Mouse (Mus musculus): ENCODE measurements around the gene Pkd2.
"Not testable (repeated sequence)": the region's sequence is repeated elsewhere in the genome, so short reads cannot be mapped to it uniquely, and the experiment has no call there.

Pkd2 gene

DNA sequence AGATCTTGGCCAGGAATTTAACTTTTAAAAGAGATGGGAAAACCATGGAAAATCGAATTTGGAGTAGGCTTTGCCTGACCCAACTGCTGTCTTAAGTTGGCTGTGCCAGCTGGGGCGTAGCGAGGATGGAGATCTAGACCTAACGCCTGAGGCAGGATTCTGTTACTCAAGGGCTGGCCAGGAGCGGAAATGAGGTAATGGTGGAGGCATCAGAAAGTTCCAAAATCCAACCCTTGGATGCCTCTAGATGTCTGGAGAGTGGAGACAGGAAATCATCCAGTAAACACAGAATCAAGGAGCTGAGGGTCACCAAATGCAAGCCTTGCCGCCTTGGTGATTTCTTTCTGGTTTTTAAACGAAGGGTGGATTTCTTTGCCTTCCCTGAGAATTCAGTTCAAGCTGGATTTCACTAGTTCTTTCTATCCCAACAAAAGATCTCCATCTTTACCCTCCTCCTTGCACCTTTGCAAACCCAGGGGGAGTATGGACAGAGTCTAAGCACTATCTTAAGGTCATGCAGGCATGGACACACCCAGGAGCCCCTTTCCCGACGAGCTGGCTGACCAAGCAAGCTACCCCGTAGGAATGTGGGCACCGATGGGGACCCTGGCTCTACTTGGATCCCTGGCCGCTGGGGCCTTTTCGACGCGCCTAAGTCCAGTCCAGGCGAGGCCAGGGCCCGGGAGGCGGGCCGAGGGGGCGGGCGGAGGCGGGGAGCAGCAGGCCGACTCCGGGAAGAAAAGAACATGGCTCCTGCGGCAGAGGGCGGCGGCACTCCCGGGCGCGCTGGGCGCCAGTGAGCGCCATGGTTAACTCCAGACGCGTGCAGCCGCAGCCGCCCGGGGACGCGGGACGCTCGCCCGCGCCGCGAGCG lies at the start of gene Pkd2:
Gene Pkd2, plus strand, starts transcription at position 619 of the 874 bp plus-strand sequence.
- no peak for DNase-seq (ENCODE audit: extremely low read depth, low read depth, low spot score)

DNA sequence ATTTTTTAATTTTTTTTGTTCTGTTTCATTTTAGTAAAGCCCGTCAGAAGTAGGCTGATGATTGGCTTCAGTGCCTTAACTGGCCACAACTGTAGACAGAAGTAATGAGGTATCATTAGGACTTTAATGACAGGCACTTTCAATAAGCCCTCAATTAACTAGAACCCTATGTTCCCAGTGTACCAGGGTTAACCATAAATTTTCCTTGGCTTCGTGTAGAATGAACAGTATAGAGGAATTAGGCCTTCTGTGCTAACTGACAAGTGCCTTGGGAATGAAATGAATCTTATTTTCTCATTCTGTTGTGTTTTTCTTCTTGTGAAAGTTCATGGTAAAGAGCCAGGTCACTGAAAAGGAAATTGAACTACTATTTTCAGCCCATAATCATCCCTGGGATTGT lies 43.3 kb upstream of the Pkd2 start:
- DNase-seq (ENCODE audit: extremely low read depth, low read depth, low spot score): no peak

DNA sequence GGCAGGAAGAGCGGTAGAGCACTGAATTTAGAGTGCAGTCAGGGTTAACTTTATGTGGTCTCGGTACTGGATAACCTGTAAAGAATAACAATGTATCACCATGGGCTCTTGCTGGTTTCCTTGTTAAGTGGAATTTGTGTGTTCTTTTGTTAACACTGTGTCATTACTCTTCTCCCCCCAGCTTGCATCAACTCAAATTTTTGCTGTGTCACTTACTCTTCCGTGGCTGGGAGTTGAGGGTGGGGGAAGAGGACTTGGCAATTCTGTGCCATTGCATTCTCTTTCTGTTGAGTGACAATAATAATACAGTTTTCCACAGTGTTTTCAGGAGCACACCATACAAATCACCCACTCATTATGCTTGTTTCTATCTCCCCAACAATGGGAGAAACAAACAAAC lies 42.2 kb upstream of the Pkd2 start:
- no peak for DNase-seq (ENCODE audit: extremely low read depth, low read depth, low spot score)

DNA sequence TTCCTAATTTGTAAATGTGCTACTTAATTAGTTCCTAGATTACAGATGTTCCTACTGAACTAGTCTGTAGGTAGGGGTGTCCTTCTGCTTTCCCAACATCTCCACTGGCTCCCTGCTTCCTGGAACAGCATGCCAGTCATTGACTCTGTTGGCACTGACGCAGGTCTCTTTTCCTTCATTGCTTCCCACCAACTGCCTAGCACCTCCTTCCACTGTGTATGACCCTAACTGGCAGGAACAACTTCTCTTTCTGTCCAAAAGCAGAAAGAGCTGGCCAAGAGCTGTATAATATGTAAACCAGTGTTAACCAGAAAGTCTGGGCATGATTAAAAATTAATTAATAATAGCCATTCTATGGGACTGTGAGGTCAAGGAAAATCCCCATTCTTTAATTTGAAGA lies 41.5 kb upstream of the Pkd2 start:
- DNase-seq (ENCODE audit: extremely low read depth, low read depth, low spot score): no peak

DNA sequence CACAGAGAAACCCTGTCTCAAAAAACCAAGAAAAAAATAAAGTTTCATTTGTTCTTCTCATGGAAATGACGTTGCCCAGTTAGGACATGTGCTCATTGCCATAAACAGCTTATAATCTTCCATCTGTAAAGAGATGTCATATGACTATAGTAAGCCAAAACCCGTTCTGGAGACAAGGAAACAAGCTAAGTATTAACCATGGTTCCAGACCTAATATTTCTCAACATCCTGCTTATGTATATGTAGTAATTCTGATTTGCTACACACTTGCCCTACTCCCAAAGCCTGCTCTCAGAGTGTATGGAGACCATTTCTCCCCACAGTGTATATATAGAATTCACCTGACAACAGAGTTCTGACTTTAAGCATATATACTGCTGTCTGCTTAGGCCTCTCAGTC lies 37.2 kb upstream of the Pkd2 start:
- no peak for DNase-seq (ENCODE audit: extremely low read depth, low read depth, low spot score)

DNA sequence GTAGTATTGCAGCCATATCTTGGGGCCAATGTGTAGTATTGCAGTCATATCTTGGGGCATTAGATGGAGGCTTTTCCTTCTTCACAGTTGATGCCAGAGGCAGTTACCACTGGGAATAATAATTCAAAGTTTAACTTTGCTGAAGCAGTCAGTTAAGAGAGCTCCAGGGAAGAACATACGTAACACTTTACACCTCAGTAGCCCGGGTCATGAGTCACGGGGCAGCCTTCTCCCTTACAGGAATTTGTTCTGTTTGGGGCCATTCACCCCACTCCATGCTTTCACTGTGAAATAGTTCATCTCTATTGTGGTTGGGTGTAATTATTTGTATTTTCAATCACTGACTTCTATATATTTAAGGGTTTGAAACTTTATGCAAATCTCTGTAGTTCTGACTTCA lies 35.4 kb upstream of the Pkd2 start:
- DNase-seq (ENCODE audit: extremely low read depth, low read depth, low spot score): no peak

DNA sequence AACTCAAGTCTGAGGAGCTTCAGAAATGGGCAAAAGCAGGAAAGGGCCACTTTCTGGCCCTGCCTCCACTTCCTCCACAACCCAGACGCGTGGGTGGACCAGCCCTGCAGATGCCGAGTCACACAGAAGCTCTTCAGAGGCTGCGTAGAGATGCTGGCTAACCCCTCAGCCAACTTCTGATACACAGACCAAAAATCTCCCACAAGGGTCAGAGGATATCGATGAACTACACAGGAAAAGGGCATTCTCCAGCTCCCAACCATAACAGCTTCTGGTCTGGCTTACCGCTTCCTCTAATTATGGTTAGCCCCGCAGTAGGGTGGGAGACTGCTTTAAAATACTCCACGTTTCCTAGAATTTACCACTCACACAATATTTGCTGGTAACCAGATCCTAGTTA lies 33.3 kb upstream of the Pkd2 start:
- no peak for DNase-seq (ENCODE audit: extremely low read depth, low read depth, low spot score)

DNA sequence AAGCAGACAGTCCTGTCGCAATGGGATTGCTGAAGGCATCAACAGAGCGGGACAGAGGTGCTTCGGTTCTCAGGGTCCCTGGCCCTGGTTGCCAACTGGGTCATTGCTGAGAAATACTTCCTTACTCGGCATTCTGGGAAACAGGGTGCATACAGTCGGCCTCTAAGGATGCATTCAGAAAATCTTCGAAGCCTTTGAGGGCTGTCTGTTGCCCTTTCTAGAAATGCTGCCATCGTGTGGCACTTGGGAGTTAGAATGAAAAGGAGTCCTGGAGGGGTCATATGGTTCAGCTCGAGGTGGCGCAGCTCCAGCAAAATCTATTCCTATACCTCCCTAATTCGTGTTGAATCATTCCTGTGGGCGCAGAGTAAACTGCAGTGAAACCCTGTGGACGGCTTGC lies 26.4 kb upstream of the Pkd2 start:
- no peak for DNase-seq (ENCODE audit: extremely low read depth, low read depth, low spot score)

DNA sequence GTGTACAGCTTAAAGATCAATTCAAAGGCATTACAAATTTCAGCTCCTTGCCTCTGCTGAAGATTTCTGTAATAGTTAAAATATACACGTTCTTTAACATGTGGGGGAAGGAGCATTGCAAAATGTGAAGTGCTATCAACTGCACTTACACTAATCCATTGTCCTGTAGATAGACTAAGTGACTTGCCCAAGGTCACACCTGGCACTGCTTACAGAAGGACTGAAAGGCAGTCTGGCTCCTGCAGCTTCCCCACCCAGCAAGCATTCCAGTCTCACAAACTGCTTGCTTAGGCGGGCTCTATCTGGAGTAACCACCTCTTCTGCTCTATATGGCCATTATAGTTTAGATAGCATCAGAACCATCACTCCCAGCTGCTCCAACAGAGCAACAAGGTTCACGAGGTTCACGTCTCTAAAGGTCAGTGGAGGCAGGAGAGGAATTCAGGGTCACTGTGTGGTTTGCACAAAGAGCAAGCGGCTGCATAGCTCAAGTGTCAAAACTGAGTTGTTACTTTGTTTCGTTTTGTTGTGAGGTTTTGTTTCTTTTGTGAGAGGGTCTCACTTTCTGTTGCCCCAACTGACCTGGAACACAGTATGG lies 25.2 kb upstream of the Pkd2 start:
- no peak for DNase-seq (ENCODE audit: extremely low read depth, low read depth, low spot score)

DNA sequence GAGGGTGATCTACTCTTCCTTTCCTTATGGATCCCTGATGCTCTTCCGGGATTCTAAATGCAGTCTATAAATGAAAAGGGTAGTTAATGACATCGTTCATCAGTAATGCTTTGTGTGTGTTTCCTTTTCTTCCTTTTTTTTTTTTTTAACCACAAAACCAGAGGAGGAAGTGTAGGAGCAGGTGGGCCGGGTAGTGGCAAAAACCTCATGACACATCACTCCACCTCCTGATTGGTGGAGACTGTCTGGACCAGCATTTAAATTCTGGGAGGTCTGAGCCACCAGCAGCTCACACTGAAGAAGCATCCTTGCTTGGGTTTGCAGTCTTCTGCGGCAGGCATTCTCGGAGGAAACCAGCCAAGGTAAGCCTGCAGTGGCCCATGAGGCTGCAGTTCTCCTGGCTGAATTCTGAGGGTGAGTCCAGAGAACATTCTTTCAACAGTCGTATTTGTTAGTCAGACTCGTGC lies 24.4 kb upstream of the Pkd2 start, which contains the start of gene Spp1:
Gene Spp1, plus strand, starts transcription at position 284 of the 467 bp plus-strand sequence.
- no peak for DNase-seq (ENCODE audit: extremely low read depth, low read depth, low spot score)

DNA sequence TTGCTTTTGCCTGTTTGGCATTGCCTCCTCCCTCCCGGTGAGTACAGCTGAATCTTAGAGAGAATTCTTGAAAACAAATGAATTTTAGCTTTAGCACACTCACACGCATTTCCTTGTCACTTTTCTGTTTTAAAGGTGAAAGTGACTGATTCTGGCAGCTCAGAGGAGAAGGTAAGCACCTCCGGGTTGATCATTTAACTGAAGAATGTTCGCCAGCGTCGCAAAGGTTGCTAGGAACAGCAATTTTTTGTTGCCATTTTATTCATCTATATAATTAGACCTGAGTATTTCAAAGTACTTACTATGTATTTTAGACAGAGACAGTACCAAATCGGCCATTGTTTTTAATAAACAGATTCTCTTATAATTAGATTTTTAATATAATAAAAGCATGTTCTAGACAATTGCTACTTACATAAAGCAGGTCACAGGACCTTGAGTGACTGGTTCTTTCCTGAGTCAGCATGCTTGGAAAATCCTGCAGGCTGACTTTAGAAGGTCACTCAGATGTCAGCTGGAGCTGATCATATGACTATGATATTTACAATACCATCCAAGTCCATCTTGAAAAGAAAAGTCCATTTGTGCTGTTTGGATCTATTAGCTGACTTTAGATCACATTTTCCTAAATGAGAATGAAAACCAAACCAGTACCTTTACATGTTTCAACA lies 22.7 kb upstream of the Pkd2 start:
- DNase-seq (ENCODE audit: extremely low read depth, low read depth, low spot score): no peak

DNA sequence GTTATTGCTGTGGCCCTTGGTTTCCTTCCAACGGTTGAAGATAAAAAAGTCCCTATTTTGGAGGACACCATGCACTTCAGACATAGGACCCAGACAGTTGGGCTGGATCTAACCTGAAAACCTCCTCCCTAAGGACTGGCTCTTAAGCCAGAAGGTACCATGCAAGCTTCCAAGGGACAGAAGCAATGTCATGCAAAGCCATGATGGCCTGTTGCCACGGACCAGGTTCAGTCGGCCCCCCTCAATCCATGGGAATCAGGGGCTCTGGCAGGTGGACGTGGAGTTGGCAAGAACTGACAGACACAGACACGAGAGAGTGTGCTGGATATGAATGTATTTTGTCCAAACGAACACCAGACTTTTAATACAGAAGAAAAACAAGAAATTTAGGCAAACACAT lies 16.9 kb upstream of the Pkd2 start:
- no peak for DNase-seq (ENCODE audit: extremely low read depth, low read depth, low spot score)

DNA sequence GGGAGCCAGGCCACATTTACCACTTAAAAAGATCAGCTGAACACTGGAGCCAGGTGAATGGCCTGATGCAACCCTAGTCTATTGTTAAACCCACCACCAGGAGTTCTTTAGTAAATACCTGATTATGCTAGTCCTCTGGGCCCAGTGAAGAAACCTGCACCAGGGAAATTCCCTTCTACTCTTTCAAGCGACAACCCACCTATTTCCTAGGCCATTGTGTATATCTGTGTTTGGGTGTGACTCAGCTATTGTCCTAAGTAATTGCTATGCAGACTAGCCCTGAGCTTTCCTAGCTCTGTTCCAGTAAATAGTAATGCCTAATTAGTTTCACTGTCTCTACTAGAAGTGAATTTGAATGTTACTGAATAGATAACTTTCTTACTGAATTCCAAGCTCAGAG lies 16.4 kb upstream of the Pkd2 start:
- DNase-seq (ENCODE audit: extremely low read depth, low read depth, low spot score): no peak

DNA sequence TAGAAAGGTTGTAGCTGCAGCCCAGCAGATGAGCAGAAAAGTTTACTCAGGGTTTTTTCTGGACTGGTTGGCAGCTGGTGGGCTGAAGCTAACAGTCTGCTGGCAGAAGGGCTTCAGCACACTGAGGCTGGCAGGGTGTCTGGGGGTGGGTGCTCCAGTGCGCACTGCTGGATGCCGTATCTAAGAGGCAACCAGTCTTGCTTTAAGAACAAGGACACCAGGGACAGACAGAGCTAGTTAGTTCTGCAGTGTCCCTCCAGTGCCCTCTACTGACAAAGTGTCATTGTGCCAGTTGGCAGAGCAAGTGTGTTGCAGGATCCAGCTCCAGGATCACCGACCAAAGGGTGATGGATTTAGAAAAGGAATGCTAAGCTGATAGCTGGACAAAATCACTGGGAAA lies 13.1 kb upstream of the Pkd2 start:
- no peak for DNase-seq (ENCODE audit: extremely low read depth, low read depth, low spot score)

DNA sequence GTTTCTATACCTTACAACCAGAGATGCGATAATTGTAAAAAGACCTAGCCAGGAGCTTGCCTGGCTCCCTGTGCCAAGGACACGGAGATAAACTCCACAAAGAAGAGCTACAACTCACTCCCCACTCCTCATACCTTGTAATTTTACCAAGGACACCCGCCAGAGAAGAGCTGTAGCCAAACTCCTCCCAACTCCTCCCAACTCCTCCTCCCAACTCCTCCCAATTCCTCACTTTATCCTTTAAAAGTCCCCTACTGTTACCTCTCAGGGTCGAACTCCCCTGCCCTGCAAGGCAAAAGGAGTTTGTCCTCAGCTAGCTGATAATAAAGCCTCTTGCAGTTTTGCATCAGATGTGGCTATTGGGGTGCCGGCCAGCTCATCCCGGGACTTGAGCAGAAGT lies 10.9 kb upstream of the Pkd2 start:
- not testable (repeated sequence) for DNase-seq (ENCODE audit: extremely low read depth, low read depth, low spot score)

DNA sequence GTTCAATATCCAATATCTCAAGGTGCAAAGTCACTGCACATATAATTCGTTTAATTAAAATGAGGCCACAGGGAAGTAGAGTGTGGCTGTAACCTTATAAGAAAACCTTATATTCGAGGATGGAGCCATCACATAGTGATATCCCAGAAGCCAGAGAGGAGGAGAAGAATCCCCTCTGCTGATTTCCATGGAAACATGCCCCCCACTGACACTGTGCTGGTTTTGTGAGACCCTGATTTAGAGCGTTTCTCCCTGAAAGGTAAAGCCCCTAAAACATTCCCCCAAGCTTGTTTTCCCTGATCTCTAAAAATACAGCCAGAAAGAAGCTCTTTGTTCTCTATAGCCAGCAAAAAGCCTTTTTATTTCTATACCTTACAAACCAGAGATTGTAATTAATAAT lies 9.8 kb upstream of the Pkd2 start:
- no peak for DNase-seq (ENCODE audit: extremely low read depth, low read depth, low spot score)

DNA sequence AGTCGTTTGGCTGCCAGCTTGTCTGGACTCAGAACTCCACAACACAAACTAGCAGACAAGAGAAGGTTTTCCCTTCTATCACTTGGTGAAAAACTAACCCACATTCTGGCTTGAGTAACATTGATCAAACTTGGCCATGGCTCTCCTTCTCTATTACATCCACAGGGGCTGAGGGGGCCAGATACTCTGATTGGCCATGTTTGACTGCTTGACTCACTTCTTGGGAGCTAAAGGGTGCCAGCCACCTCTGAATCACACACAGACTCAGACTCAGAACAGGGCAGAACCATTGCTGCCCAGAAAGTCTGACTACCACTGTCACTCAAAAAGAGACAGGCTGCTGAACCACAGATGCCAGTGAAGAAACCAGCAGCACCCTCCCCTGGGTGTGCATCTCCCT lies 6.2 kb upstream of the Pkd2 start:
- DNase-seq (ENCODE audit: extremely low read depth, low read depth, low spot score): no peak

DNA sequence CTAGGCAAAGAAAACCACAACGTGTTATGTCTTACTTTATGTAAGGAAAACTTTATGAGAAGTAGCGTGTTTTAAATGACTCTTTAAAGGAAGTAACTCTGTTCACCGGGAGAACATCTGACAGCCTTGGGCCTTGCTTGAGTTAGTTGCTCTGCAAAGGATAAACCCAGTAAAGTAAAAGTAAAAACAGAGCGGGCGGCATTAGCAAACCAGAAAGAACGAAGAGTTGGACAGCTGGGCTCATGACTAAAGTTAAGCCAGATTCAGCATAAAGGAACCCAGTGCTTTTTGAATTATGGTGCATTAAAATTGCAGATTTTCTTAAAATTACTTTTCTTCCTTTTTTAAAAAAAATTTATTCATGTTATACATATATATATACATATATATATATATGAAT lies 4.7 kb upstream of the Pkd2 start:
- no peak for DNase-seq (ENCODE audit: extremely low read depth, low read depth, low spot score)

DNA sequence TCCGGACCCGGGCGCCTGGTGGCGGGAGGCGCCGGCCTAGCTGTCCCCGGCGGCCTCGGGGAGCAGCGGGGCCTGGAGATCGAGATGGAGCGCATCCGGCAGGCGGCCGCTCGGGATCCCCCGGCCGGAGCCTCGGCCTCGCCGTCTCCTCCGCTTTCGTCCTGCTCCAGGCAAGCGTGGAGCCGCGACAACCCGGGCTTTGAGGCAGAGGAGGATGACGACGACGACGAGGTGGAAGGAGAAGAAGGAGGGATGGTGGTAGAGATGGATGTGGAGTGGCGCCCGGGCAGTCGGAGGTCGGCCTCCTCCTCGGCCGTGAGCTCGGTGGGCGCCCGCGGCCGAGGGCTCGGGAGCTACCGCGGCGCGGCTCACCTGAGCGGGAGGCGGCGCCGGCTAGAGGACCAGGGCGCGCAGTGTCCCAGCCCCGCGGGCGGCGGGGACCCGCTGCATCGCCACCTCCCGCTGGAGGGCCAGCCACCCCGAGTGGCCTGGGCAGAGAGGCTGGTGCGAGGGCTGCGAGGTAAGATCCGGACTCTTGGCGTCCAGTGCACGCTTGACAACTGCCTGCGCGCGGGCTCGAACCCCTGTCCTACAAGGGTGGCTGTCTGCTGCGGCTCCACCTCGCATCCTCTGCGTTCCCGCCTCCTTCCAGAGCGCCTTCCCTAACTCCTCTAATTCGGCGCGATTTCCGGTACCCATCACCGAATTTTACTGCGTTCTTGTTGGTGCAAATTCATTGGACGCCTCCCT lies 631 bp downstream of the Pkd2 start:
- DNase-seq (ENCODE audit: extremely low read depth, low read depth, low spot score): no peak

DNA sequence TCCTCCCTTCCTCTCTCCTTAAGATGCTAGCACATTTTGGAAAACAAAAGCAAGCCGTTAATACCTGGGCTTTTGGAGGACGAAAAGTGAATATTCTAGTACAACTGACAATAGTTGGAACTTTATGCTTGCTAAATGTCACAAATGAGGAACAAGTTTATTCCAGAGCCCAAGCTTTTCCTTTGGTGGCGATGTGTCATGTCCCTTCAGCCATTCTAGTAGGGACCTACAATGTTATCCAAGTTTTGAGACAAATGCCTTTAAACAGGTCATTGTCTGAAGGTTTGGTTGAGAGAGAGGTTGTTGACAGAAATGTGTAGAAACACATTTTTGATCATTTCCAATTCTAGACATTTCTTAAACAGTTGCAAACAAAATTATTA lies 1.2 kb downstream of the Pkd2 start:
- no peak for DNase-seq (ENCODE audit: extremely low read depth, low read depth, low spot score)

DNA sequence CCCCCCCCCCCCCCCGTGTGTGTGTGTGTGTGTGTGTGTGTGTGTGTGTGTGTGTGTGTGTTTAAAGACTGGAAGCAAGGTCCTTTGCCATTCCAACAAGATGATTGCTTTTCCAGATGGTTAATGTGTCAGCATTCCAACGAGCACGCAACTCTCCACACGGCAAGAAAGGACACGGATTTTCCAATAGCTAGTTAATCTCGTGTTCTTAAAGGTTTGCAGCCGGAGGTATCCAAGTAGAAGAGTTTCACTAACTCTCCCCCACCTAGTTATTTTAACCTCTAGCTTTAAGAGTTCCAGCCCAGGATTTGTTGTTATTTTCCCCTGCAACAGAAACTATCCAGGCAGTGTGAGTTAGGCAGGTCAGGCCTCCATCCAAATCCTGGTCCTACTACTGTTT lies 1.6 kb downstream of the Pkd2 start:
- DNase-seq (ENCODE audit: extremely low read depth, low read depth, low spot score): no peak
